Mouse (Mus musculus) cortical plate, adult 2 months (tissue): ENCODE data around the gene Cfl1.

Experiments
- CTCF ChIP-seq: fragments of 200-500 bp; IDR thresholded peaks from 2 replicates; pipeline ENCODE4 v1.5.1; 2011; ENCODE audit warnings: mild to moderate bottlenecking, control low read depth, low read length; ENCODE audit not compliant: insufficient read depth; ENCODE audit errors: extremely low read depth
- POLR2A ChIP-seq: fragments of 200-500 bp; IDR thresholded peaks from 2 replicates; pipeline ENCODE4 v1.6.1; 2011; ENCODE audit warnings: mild to moderate bottlenecking, low read length, control low read depth; ENCODE audit not compliant: insufficient read depth; ENCODE audit errors: extremely low read depth

- TF ChIP-seq POLR2A, result no peak
- TF ChIP-seq CTCF, result no peak
Measured at GRCm38 (mm10) chr19:5477004-5477667, 13.1 kb upstream of the Cfl1 start.
